Mouse (Mus musculus) myocyte (in vitro differentiated cells): ENCODE results near the gene Ank2. TPM values are rescaled to one million over a fixed set of nuclear protein-coding genes. Genes with fewer than 3 reads are reported as not detected.

ENCODE experiments used
- H3K27me3 ChIP-seq: one replicate; pipeline ENCODE4 v1.6.1; 2011; ENCODE audit not compliant: control insufficient read depth, insufficient read depth, insufficient read length
- H3K36me3 ChIP-seq: one replicate; pipeline ENCODE4 v1.6.1; 2011; ENCODE audit not compliant: control insufficient read depth, insufficient read depth
- H3K4me2 ChIP-seq: one replicate; pipeline ENCODE4 v1.6.1; 2011; ENCODE audit warnings: low read depth, control low read depth
- H3K4me3 ChIP-seq: one replicate; pipeline ENCODE4 v1.5.1; 2011; ENCODE audit warnings: mild to moderate bottlenecking, control low read depth, moderate library complexity
- H3K79me2 ChIP-seq: one replicate; pipeline ENCODE4 v1.6.1; 2011; ENCODE audit not compliant: control insufficient read depth, insufficient read depth
- H3ac ChIP-seq: one replicate; pipeline ENCODE4 v1.6.1; 2011; ENCODE audit not compliant: control insufficient read depth, insufficient read length
- CEBPB ChIP-seq: IDR thresholded peaks from 2 replicates; pipeline ENCODE4 v1.6.1; 2011; ENCODE audit warnings: mild to moderate bottlenecking, moderate library complexity; ENCODE audit not compliant: poor library complexity, insufficient read depth, severe bottlenecking
- E2F4 ChIP-seq: IDR thresholded peaks from one replicate; pipeline ENCODE4 v1.6.1; 2011; ENCODE audit warnings: mild to moderate bottlenecking, control low read depth, moderate library complexity; ENCODE audit not compliant: insufficient read depth
- MAX ChIP-seq: IDR thresholded peaks from one replicate; pipeline ENCODE4 v1.6.1; 2011; ENCODE audit warnings: low read depth, mild to moderate bottlenecking, control low read depth
- MYOD1 ChIP-seq, 3 experiments: IDR thresholded peaks; one replicate each; pipeline ENCODE4 v1.6.1; 2011; ENCODE audit warnings: control low read depth in 2 of 3, low read depth in 2 of 3, mild to moderate bottlenecking in 2 of 3, moderate library complexity in 1 of 3; ENCODE audit not compliant: insufficient read length in 2 of 3, control insufficient read depth in 1 of 3
- MYOG ChIP-seq, 3 experiments: IDR thresholded peaks; one replicate each; pipeline ENCODE4 v1.6.1; 2011; ENCODE audit warnings: control low read depth in 2 of 3, low read depth in 2 of 3, mild to moderate bottlenecking in 2 of 3; ENCODE audit not compliant: insufficient read length in 2 of 3, control insufficient read depth in 1 of 3, insufficient read depth in 1 of 3
- POLR2A ChIP-seq: IDR thresholded peaks from one replicate; pipeline ENCODE4 v1.6.1; 2011; ENCODE audit warnings: low read depth, mild to moderate bottlenecking, control low read depth, moderate library complexity; ENCODE audit not compliant: insufficient read length
- POLR2AphosphoS2 ChIP-seq: IDR thresholded peaks from one replicate; pipeline ENCODE4 v1.6.1; 2011; ENCODE audit warnings: low read depth, control low read depth; ENCODE audit not compliant: insufficient read length
- REST ChIP-seq: IDR thresholded peaks from one replicate; pipeline ENCODE4 v1.6.1; 2011; ENCODE audit warnings: mild to moderate bottlenecking, control low read depth, moderate library complexity; ENCODE audit not compliant: insufficient read depth, insufficient read length
- SRF ChIP-seq: IDR thresholded peaks from one replicate; pipeline ENCODE4 v1.6.1; 2011; ENCODE audit warnings: low read depth; ENCODE audit not compliant: control insufficient read depth, insufficient read length
- TCF12 ChIP-seq: IDR thresholded peaks from one replicate; pipeline ENCODE4 v1.6.1; 2011; ENCODE audit warnings: mild to moderate bottlenecking, control low read depth; ENCODE audit not compliant: poor library complexity, insufficient read depth, severe bottlenecking
- TCF3 ChIP-seq: IDR thresholded peaks from one replicate; pipeline ENCODE4 v1.6.1; 2011; ENCODE audit warnings: low read depth, control low read depth; ENCODE audit not compliant: insufficient read length
- USF1 ChIP-seq: IDR thresholded peaks from one replicate; pipeline ENCODE4 v1.6.1; 2011; ENCODE audit warnings: low read depth, mild to moderate bottlenecking, control low read depth, moderate library complexity
- polyA plus RNA-seq: library from polyadenylated mRNA; unstranded; fragments of >200 nt; fragmentation: generic; extraction: Trizol; gene quantifications from one replicate; pipeline ENCODE4 v1.2.1, GENCODE M21; 2012; ENCODE audit warnings: missing spikeins

Ank2 gene
- polyA plus RNA-seq, 1 experiment: 20.2 TPM

DNA sequence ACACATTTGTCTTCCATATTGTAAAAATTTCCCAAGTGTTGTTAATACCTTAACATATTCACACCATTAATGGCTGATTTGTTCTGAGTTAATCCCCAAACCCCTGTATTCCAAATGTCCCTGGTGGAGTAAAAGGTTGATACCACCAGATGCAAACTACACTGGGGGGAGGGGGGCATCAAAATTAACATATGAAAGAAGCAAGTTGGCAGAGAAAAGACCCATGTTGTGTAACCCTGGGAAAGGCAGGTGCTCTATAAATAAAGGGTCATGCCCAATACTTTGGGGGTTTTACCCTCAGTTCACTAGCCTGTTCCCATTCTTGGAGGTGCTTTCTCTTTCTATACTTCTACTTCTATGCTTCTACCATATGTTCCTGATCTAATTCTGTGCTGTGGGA is 198.4 kb downstream of the Ank2 start:
- Histone ChIP-seq H3K36me3 (no peaks in the 10 kb centered on the region), H3K79me2 (no peaks in the 10 kb centered on the region), H3K4me2 (no peak overlapping the region), H3ac (no peak overlapping the region), H3K4me3 (no peak overlapping the region), H3K27me3 (no peaks in the 10 kb centered on the region)
- TF ChIP-seq E2F4 (no peak), TCF12 (no peak), SRF (no peak)

DNA sequence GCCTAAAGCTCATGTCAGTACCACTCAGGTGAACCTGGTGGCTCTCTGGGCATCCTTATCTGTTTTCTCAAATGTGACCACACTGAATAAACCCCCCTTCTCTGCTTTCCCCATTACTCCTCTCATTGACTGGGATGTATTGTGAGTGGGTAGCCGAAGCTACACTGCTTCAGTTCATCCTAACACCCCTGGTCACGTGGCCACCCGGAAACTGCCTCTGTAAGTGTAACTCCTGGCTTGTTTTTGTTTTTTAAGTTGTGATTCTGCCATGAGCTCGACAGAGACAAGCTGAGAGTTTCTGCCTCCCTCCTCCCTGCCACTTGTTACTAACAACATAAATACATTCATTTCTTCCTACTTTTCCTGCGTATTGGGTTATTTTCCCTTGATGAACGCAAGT is 203.2 kb downstream of the Ank2 start:
- H3K36me3 ChIP-seq: no peaks in the 10 kb centered on the region
- no peaks in the 10 kb centered on the region for H3K79me2 ChIP-seq
- no peak overlapping the region for H3ac ChIP-seq
- H3K27me3 ChIP-seq: no peaks in the 10 kb centered on the region
- no peak for TF ChIP-seq MYOG (IDR thresholded peaks at IDR 0.05; ENCODE audit: control insufficient read depth in 1 of 3, insufficient read depth in 1 of 3, insufficient read length in 2 of 3, low read depth in 2 of 3)
- no peak overlapping the region for H3K4me3 ChIP-seq
- H3K4me2 ChIP-seq: no peak overlapping the region

DNA sequence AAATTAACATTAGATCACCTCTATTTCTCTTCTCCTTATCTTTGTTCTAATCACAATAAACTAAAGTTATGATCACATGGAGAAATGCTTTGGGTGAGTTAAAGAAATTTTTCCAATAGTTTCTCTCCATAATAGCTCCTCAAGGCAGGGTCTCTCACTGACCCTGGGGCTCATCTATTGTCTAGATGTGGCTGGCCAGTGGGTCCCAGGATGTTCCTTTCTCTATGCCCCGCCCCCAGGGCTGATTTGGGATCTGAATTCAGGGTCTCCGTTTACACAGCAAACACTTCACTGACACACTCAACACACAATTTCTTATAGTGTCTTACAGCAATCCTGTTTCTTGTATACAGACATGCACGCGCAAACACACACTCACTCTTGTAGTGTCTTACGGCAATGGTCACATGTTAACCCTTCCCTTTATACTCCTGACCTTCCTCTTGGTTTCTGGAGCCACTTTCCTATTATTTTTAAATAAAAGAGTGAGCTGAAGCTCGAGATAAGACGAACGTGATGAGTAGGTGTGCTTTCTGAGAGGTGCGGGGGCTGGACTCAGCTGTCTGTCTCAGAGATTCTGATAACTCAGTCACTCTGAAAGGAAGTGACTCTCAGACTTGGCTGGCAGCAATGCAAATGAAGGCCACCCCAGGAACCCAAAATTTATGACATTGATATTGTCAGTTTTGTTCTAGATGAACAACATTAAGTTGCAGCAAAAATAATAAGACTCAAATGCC is 204.4 kb downstream of the Ank2 start:
- no peak for TF ChIP-seq REST
- no peak for TF ChIP-seq MYOD1 (IDR thresholded peaks at IDR 0.05; ENCODE audit: control insufficient read depth in 1 of 3, insufficient read length in 2 of 3, low read depth in 2 of 3)
- TF ChIP-seq POLR2A: no peak
- no peak for TF ChIP-seq TCF3
- TF ChIP-seq MYOG (IDR thresholded peaks at IDR 0.05; ENCODE audit: control insufficient read depth in 1 of 3, insufficient read depth in 1 of 3, insufficient read length in 2 of 3, low read depth in 2 of 3): no peak
- TF ChIP-seq SRF: no peak
- no peak for TF ChIP-seq TCF12
- TF ChIP-seq MAX: no peak
- no peak for TF ChIP-seq CEBPB
- TF ChIP-seq USF1: no peak
- TF ChIP-seq E2F4: no peak
- no peak for TF ChIP-seq POLR2AphosphoS2
- Histone ChIP-seq H3K79me2 (no peaks in the 10 kb centered on the region), H3K4me2 (no peak overlapping the region), H3K4me3 (no peak overlapping the region), H3K36me3 (no peaks in the 10 kb centered on the region), H3K27me3 (no peaks in the 10 kb centered on the region), H3ac (no peak overlapping the region)

DNA sequence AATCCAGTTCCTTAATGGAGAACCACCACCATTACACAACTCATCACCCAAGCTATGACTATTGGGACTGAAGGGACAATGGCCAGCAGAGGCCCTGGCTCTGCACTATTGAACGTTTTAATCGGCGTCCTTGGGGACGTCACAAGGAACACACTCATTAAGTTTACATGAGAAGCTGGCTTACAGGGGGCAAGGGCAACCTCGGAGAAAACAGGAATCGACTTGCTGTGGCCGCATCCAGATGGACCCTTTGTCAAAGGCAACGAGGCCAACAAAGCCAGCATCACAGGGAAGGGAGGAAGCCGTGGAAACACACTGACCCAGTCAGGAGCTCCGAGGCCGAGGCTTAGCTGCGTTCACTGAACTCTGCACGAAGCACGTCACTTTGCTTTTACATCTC is 205.1 kb downstream of the Ank2 start:
- TF ChIP-seq POLR2A (no peak), REST (no peak), E2F4 (no peak), MYOD1 (IDR thresholded peaks at IDR 0.05; ENCODE audit: control insufficient read depth in 1 of 3, insufficient read length in 2 of 3, low read depth in 2 of 3) (no peak), MAX (no peak), CEBPB (no peak), POLR2AphosphoS2 (no peak), TCF3 (no peak)
- no peaks in the 10 kb centered on the region for H3K36me3 ChIP-seq
- no peak overlapping the region for H3ac ChIP-seq
- H3K4me2 ChIP-seq: no peak overlapping the region
- no peak overlapping the region for H3K4me3 ChIP-seq
- no peaks in the 10 kb centered on the region for H3K79me2 ChIP-seq
- H3K27me3 ChIP-seq: no peaks in the 10 kb centered on the region

DNA sequence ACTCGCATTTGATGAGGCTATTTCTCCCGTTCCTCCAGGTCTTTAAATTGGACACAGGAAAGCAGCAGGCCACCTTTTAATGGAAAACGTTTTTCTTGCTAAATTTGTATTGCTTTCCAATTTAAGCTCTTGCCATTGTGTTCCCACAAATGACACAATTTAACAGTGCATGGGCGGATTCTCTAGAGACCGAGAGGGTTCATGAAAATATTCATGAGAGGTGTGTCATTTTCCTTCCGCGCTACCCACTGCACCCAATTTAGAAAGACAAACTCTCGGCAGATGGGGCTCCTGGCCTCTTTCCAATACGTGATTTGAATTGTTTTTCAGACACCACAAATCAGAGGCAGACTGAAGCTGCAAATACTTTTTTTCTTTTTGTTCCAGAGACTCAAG is 205.7 kb downstream of the Ank2 start:
- no peaks in the 10 kb centered on the region for H3K27me3 ChIP-seq

More for the DNA sequence above, 205.7 kb downstream of the Ank2 start:
- Histone ChIP-seq H3K4me2 (no peak overlapping the region), H3ac (no peak overlapping the region), H3K79me2 (no peaks in the 10 kb centered on the region), H3K4me3 (no peak overlapping the region), H3K36me3 (no peaks in the 10 kb centered on the region)
- TF ChIP-seq SRF (no peak), POLR2A (no peak), MAX (no peak), TCF3 (no peak), MYOD1 (IDR thresholded peaks at IDR 0.05; ENCODE audit: control insufficient read depth in 1 of 3, insufficient read length in 2 of 3, low read depth in 2 of 3) (no peak), CEBPB (no peak), TCF12 (no peak), POLR2AphosphoS2 (no peak), MYOG (IDR thresholded peaks at IDR 0.05; ENCODE audit: control insufficient read depth in 1 of 3, insufficient read depth in 1 of 3, insufficient read length in 2 of 3, low read depth in 2 of 3) (no peak), REST (no peak), USF1 (no peak), E2F4 (no peak)
